Mouse (Mus musculus) erythroblast, embryonic 14.5 days (primary cell): Measurements from ENCODE around the gene Gm4969.

Experiments
- GATA1 ChIP-seq: IDR thresholded peaks from 2 replicates; pipeline ENCODE4 v1.6.1; 2012; ENCODE audit warnings: low read length, inconsistent platforms, mixed read lengths
- TAL1 ChIP-seq: IDR thresholded peaks from 3 replicates; pipeline ENCODE4 v1.6.1; 2012; ENCODE audit warnings: low read length, inconsistent platforms, mixed read lengths

DNA sequence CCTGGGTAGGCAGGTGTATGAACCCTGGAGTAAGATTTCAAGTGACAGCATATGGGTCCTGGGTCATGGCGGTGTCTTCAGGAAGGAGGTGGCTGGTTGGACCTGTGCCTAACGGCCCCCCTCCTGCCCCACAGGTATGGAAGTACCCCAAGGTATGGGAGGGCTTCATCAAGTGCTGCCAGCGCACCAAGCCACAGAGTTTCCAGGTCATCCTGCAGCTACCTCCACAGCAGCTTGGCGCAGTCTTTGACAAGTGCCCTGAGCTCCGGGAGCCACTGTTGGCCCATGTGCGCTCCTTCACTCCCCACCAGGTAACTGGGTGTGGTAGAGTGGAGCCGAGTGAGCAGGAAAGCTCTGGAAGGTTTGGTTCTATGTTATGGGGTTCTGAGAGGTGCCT is 65.0 kb downstream of the Gm4969 start:
- no peak for TF ChIP-seq GATA1
- TF ChIP-seq TAL1: no peak
